Mouse (Mus musculus) kidney, postnatal 0 days (tissue): ENCODE measurements around the gene Acot1. TPM values are rescaled to one million over a fixed set of nuclear protein-coding genes. Genes with fewer than 3 reads are reported as not detected.

ENCODE experiments used
- ATAC-seq: fragments of 200-750 bp; cut with Nextera tagmentation; replicated peaks from 2 replicates; pipeline ENCODE4 v1.8.0; 2017; ENCODE audit warnings: low read depth, moderate number of reproducible peaks, moderate TSS enrichment, moderate library complexity; ENCODE audit not compliant: low FRiP score
- DNase-seq: peaks from one replicate; pipeline ENCODE4 v3.0.0-alpha.2; 2016; ENCODE audit warnings: low spot score
- H3K27ac ChIP-seq: fragments of 300-500 bp; sonication (generic); 2 replicates; pipeline ENCODE4 v1.5.1; 2014; ENCODE audit warnings: mild to moderate bottlenecking
- H3K27me3 ChIP-seq: fragments of 300-500 bp; sonication (generic); 2 replicates; pipeline ENCODE4 v1.6.1; 2014; ENCODE audit warnings: low read length, mixed read lengths; ENCODE audit not compliant: insufficient read depth
- H3K36me3 ChIP-seq: fragments of 300-500 bp; sonication (generic); 2 replicates; pipeline ENCODE4 v1.6.1; 2014; ENCODE audit warnings: low read length, mixed read lengths; ENCODE audit not compliant: insufficient read depth
- H3K4me1 ChIP-seq: fragments of 300-500 bp; sonication (generic); replicated peaks from 2 replicates; pipeline ENCODE4 v1.6.1; 2014; ENCODE audit warnings: antibody characterized with exemption, low read length, mixed read lengths; ENCODE audit not compliant: insufficient read depth
- H3K4me2 ChIP-seq: fragments of 300-500 bp; sonication (generic); 2 replicates; pipeline ENCODE4 v1.6.1; 2014; ENCODE audit warnings: mild to moderate bottlenecking, low read length, moderate library complexity, mixed read lengths
- H3K4me3 ChIP-seq: fragments of 300-500 bp; sonication (generic); replicated peaks from 2 replicates; pipeline ENCODE4 v1.5.1; 2014; ENCODE audit warnings: low read depth, low read length
- H3K9ac ChIP-seq: fragments of 300-500 bp; sonication (generic); 2 replicates; pipeline ENCODE4 v1.6.1; 2014; ENCODE audit warnings: low read depth, low read length
- H3K9me3 ChIP-seq: fragments of 300-500 bp; sonication (generic); replicated peaks from 2 replicates; pipeline ENCODE4 v1.6.1; 2016; ENCODE audit warnings: low read length, inconsistent platforms, mixed read lengths
- CTCF ChIP-seq: IDR thresholded peaks from 2 replicates; pipeline ENCODE4 v1.5.1; 2016; ENCODE audit warnings: antibody characterized with exemption, low read depth, mild to moderate bottlenecking, moderate library complexity
- WGBS: fragments of 180-500 bp; shearing (Covaris S2); extraction: QIAGEN DNeasy Blood & Tissue Kit; methylation state at CpG from one replicate; pipeline ENCODE4 v1.1.7; 2014; 5-methylcytosine and 5-hydroxymethylcytosine counted together
- polyA plus RNA-seq: library from polyadenylated mRNA; unstranded; fragments of >200 nt; fragmentation: Nextera tagmentation; extraction: Ambion mirVana; gene quantifications from 2 replicates; pipeline ENCODE4 v1.2.1, GENCODE M21; 2015

Gene Acot1
- polyA plus RNA-seq, 1 experiment from 2014 or later = 176 TPM

GRCm38 (mm10) chr12:84064621-84065020 is 55.3 kb downstream of the Acot1 start:
- H3K36me3 ChIP-seq = no peaks in the 10 kb centered on the region
- H3K9ac ChIP-seq = no peak overlapping the region
- no peak for ATAC-seq
- H3K9me3 ChIP-seq = no peaks in the 10 kb centered on the region
- WGBS = 77% methylated on average over 8 of the region's 8 CpGs
- H3K4me1 ChIP-seq = no peaks in the 10 kb centered on the region
- no peak overlapping the region for H3K4me3 ChIP-seq
- H3K27me3 ChIP-seq = no peaks in the 10 kb centered on the region
- no peak for DNase-seq
- TF ChIP-seq CTCF = no peak
- no peak overlapping the region for H3K27ac ChIP-seq
- no peak overlapping the region for H3K4me2 ChIP-seq

DNA sequence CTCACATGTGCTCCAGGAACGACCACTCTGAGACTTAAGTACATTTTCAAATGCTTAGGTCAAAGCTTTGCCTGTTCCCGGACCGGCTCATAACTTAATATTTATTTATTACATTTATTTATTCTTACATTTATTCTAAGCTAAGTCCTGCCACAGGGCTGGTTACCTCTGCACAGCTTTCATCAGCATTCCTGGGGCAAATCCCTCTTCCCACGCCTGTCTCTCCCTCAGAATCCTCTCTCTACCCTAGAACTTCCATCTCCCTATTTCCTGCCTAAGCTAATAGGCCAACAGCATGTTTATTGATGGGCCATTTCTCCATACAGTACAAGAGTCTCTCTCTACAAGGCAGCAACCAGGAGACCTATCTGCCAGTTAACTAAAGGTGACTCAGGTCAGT is 58.5 kb downstream of the Acot1 start:
- 91% methylated on average over 4 of the region's 4 CpGs for WGBS
- ATAC-seq = no peak

More for the DNA sequence above, 58.5 kb downstream of the Acot1 start:
- no peaks in the 10 kb centered on the region for H3K27me3 ChIP-seq
- H3K9me3 ChIP-seq = no peaks in the 10 kb centered on the region
- H3K36me3 ChIP-seq = no peaks in the 10 kb centered on the region
- DNase-seq = no peak
- no peak overlapping the region for H3K9ac ChIP-seq
- no peak overlapping the region for H3K27ac ChIP-seq
- no peaks in the 10 kb centered on the region for H3K4me1 ChIP-seq
- no peak overlapping the region for H3K4me2 ChIP-seq
- H3K4me3 ChIP-seq = no peak overlapping the region
- no peak for TF ChIP-seq CTCF

Other genes with a start within 250 kb of the Acot1 start
- gene Papln, start 245.9 kb upstream of the Acot1 start, polyA plus RNA-seq = 3.6 and 3.7 TPM in 2 replicates
- 28.7 and 31.5 TPM in 2 replicates for gene Numb, start 87.6 kb upstream of the Acot1 start, polyA plus RNA-seq
- gene Riox1, start 58.9 kb upstream of the Acot1 start, polyA plus RNA-seq = 12.3 and 13.0 TPM in 2 replicates
- gene Heatr4, start 24.6 kb upstream of the Acot1 start, polyA plus RNA-seq = not detected in 2 replicates
- 64.8 and 71.9 TPM in 2 replicates for gene Acot2, start 21.6 kb upstream of the Acot1 start, polyA plus RNA-seq
- gene Acot4, start 28.9 kb downstream of the Acot1 start, polyA plus RNA-seq = 17.5 and 20.7 TPM in 2 replicates
- gene Gm49366, start 29.4 kb downstream of the Acot1 start, polyA plus RNA-seq = not detected in 2 replicates
- 9.3 and 9.5 TPM in 2 replicates for gene Acot3, start 42.7 kb downstream of the Acot1 start, polyA plus RNA-seq
- gene Acot5, start 59.8 kb downstream of the Acot1 start, polyA plus RNA-seq = not detected in 2 replicates
- gene Acot6, start 91.2 kb downstream of the Acot1 start, polyA plus RNA-seq = 1.9 and 2.0 TPM in 2 replicates
- 3.4 TPM in 2 replicates for gene Dnal1, start 104.9 kb downstream of the Acot1 start, polyA plus RNA-seq
- 0.33 and 0.50 TPM in 2 replicates for gene Pnma1, start 139.0 kb downstream of the Acot1 start, polyA plus RNA-seq
- 4.8 and 5.8 TPM in 2 replicates for gene Elmsan1, start 209.4 kb downstream of the Acot1 start, polyA plus RNA-seq